Mouse (Mus musculus) forebrain, embryonic 11.5 days (tissue): Measurements from ENCODE around the gene Erg28. TPM values are rescaled to one million over a fixed set of nuclear protein-coding genes. Genes with fewer than 3 reads are reported as not detected.

Source experiments
- ATAC-seq: fragments of 200-750 bp; cut with Nextera tagmentation; replicated peaks from 2 replicates; pipeline ENCODE4 v1.8.0; 2017; ENCODE audit warnings: moderate TSS enrichment; ENCODE audit not compliant: low FRiP score
- DNase-seq: peaks from one replicate; pipeline ENCODE4 v3.0.0-alpha.2; 2017; ENCODE audit warnings: low spot score
- H3K27ac ChIP-seq: fragments of 300-500 bp; sonication (generic); 2 replicates; pipeline ENCODE4 v1.5.1; 2014; ENCODE audit warnings: low read depth, low read length
- H3K27me3 ChIP-seq: fragments of 300-500 bp; sonication (generic); 2 replicates; pipeline ENCODE4 v1.6.1; 2014; ENCODE audit warnings: mild to moderate bottlenecking, low read length, mixed read lengths; ENCODE audit not compliant: control insufficient read depth, insufficient read depth
- H3K36me3 ChIP-seq: fragments of 300-500 bp; sonication (generic); 2 replicates; pipeline ENCODE4 v1.6.1; 2014; ENCODE audit warnings: mild to moderate bottlenecking, low read length, moderate library complexity, mixed read lengths; ENCODE audit not compliant: control insufficient read depth, insufficient read depth
- H3K4me1 ChIP-seq: fragments of 300-500 bp; sonication (generic); replicated peaks from 2 replicates; pipeline ENCODE4 v1.6.1; 2014; ENCODE audit warnings: low read length, mixed read lengths; ENCODE audit not compliant: control insufficient read depth, insufficient read depth
- H3K4me2 ChIP-seq: fragments of 300-500 bp; sonication (generic); 2 replicates; pipeline ENCODE4 v1.6.1; 2014; ENCODE audit warnings: low read depth, mild to moderate bottlenecking, low read length, moderate library complexity, mixed read lengths; ENCODE audit not compliant: severe bottlenecking
- H3K4me3 ChIP-seq: fragments of 300-500 bp; sonication (generic); 2 replicates; pipeline ENCODE4 v1.5.1; 2014; ENCODE audit warnings: low read depth, low read length
- H3K9ac ChIP-seq: fragments of 300-500 bp; sonication (generic); 2 replicates; pipeline ENCODE4 v1.6.1; 2014; ENCODE audit warnings: low read length
- H3K9me3 ChIP-seq: fragments of 300-500 bp; sonication (generic); 2 replicates; pipeline ENCODE4 v1.6.1; 2016; ENCODE audit warnings: low read length, mixed read lengths; ENCODE audit not compliant: control insufficient read depth
- WGBS: fragments of 180-500 bp; shearing (Covaris S2); extraction: QIAGEN DNeasy Blood & Tissue Kit; methylation state at CpG from one replicate; pipeline ENCODE4 v1.1.7; 2014; 5-methylcytosine and 5-hydroxymethylcytosine counted together
- polyA plus RNA-seq: library from polyadenylated mRNA; unstranded; fragments of >200 nt; fragmentation: Nextera tagmentation; extraction: Ambion mirVana; gene quantifications from 2 replicates; pipeline ENCODE4 v1.2.1, GENCODE M21; 2014

The Erg28 gene
- polyA plus RNA-seq: 101 and 107 TPM in 2 replicates

DNA sequence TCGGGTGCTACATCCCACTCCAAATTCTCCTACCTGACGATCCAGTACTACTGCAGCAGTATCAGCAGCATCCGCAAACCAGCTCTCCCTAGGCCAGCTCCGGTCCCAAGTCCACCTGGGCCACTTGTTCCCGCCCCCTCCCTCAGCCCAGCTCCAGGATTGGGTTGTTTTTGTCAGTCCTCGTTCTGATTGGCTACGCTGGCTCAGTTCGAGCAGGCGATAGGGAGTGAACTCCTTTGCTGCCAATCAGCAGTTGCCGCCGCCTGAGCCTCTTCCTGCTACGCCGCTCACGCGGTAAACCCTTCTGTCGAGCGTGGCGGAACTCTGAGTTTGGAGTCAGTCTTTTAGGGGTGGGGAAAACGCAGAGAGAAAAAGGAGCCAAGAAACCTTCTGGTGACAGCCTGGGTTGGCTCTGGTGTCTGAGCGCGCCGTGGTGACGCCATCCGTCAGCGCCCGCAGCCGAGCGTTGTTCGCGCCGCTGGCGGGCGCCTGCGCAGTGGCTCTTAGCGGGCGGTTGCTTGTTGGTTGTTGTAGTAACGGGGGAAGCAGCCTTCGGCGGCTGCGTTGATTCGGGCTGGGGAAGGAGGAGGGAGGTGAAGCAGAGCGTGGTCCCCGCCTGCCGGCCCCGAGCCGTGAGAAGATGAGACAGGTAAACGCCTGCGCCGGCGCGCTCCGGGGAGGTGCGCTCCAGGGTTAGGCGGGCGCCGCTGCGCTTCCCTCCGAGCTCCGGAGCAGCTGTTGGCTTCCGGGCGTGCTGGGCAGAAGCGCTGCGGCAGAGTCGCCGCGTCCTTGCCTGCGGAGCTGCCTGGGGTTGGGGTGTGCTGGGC, at the start of gene Erg28, which contains the start of gene Ttll5:
TSS of gene Erg28 (minus strand) at position 113 of the 827 bp plus-strand sequence.
TSS of gene Ttll5 (plus strand) at position 222 of the 827 bp plus-strand sequence.
- under 1% methylated on average over 67 of the region's 67 CpGs for WGBS

GRCm38 (mm10) chr12:85869423-85869822, 45.1 kb upstream of the Erg28 start:
- Histone ChIP-seq H3K27me3 (no peaks in the 10 kb centered on the region), H3K4me2 (no peak overlapping the region), H3K9me3 (no peaks in the 10 kb centered on the region), H3K9ac (no peak overlapping the region), H3K27ac (no peak overlapping the region), H3K4me1 (no peaks in the 10 kb centered on the region), H3K4me3 (no peak overlapping the region), H3K36me3 (no peaks in the 10 kb centered on the region)
- 17% methylated on average over 6 of the region's 6 CpGs for WGBS
- DNase-seq: peak; percentile 54
- ATAC-seq: no peak

More for the DNA sequence above, at the start of gene Erg28, which contains the start of gene Ttll5:
- Histone ChIP-seq H3K9ac (peak within 1 kb of the TSS; percentile 79), H3K27me3 (no peaks in the 10 kb centered on the region), H3K4me1 (0 out of 2 replicates have a peak, but pooled peaks cover 5% of the 10 kb centered on the region), H3K9me3 (no peaks in the 10 kb centered on the region), H3K4me2 (peak within 1 kb of the TSS; percentile 75), H3K36me3 (no peaks in the 10 kb centered on the region; the same call in 1 of the 2 replicates), H3K4me3 (peak within 1 kb of the TSS; percentile 77), H3K27ac (peak within 1 kb of the TSS; percentile 94)
- ATAC-seq: peak; percentile 99
- peak; percentile 97 for DNase-seq

DNA sequence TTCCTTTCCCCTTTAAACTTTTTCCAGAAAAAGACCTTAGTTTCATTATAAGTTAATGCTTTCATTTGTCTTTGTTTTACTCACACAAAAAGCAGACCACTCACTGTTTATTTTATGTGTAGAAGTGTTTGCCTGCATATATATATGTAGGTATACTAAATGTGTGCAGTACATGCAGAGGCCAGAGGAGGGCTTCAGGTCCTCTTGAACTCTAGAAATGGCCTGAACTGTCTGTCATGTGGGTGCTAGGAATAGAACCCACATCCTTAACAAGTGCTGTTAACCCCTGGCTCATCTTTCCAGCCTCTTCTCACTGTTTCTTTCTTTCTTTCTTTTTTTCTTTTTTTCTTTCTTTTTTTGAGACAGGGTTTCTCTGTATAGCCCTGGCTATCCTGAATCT, 42.8 kb upstream of the Erg28 start:
- Histone ChIP-seq H3K4me3 (no peak overlapping the region), H3K27me3 (no peaks in the 10 kb centered on the region), H3K4me1 (no peaks in the 10 kb centered on the region), H3K9me3 (no peaks in the 10 kb centered on the region), H3K4me2 (no peak overlapping the region), H3K27ac (no peak overlapping the region), H3K36me3 (no peaks in the 10 kb centered on the region; the same call in 1 of the 2 replicates), H3K9ac (no peak overlapping the region)
- no peak for ATAC-seq
- no peak for DNase-seq

DNA sequence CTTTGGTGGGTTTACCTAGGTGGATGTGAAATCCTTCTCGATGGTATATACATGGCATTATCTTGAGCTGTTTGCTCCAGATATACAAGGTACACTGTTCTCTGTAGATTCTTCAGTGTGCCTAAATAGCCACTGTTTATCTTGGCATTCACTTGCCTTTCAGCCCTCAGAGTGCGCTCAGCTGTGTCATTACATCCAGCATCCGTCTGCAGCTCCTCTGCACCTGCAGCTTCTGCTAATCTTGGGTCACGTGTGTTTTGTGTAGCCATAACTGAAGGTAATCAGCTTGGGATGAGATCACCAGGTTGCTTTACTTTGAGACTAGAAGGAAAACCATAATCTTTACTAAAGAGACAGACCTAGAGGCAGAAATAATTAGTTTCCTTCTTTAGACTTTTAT, 42.3 kb upstream of the Erg28 start:
- WGBS: 72% methylated on average over 4 of the region's 4 CpGs
- Histone ChIP-seq H3K9ac (no peak overlapping the region), H3K27me3 (no peaks in the 10 kb centered on the region), H3K9me3 (no peaks in the 10 kb centered on the region), H3K27ac (no peak overlapping the region), H3K36me3 (no peaks in the 10 kb centered on the region; the same call in 1 of the 2 replicates), H3K4me2 (no peak overlapping the region), H3K4me1 (no peaks in the 10 kb centered on the region), H3K4me3 (no peak overlapping the region)
- DNase-seq: no peak
- no peak for ATAC-seq

DNA sequence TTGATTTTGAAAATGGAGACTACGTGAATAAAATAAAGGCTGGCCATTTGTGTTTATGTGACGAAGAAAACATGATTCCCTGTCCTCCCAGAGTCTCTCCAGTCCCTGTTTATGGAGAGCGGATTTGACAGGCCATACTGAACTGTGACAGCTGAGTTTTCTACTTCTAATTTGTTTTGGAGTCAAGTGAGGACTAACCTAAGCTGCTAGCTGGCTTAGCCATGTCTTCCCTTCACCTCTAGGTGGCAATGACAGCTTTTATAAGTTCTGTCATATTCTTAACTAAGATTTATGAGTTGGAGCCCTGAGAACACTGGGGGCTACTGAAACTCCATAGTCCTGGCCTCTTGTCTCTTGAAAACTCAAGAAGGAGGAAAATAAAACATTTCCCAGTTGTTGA, 41.2 kb upstream of the Erg28 start:
- no peak overlapping the region for H3K9ac ChIP-seq
- ATAC-seq: no peak
- H3K27me3 ChIP-seq: no peaks in the 10 kb centered on the region
- no peaks in the 10 kb centered on the region for H3K4me1 ChIP-seq
- WGBS: 88% methylated on average over 3 of the region's 3 CpGs
- no peaks in the 10 kb centered on the region for H3K9me3 ChIP-seq
- no peak overlapping the region for H3K27ac ChIP-seq
- no peak overlapping the region for H3K4me3 ChIP-seq
- H3K36me3 ChIP-seq: no peaks in the 10 kb centered on the region; the same call in 1 of the 2 replicates
- H3K4me2 ChIP-seq: no peak overlapping the region
- DNase-seq: no peak

- H3K27ac ChIP-seq: no peak overlapping the region
- H3K9me3 ChIP-seq: no peaks in the 10 kb centered on the region
- H3K4me1 ChIP-seq: no peaks in the 10 kb centered on the region
- H3K4me3 ChIP-seq: no peak overlapping the region
- DNase-seq (no peak), ATAC-seq (no peak)
- no peaks in the 10 kb centered on the region for H3K27me3 ChIP-seq
- H3K9ac ChIP-seq: no peak overlapping the region
- WGBS: 53% methylated on average over 2 of the region's 2 CpGs
- no peaks in the 10 kb centered on the region; the same call in 1 of the 2 replicates for H3K36me3 ChIP-seq
- no peak overlapping the region for H3K4me2 ChIP-seq
Observed at GRCm38 (mm10) chr12:85862514-85862913, 38.2 kb upstream of the Erg28 start.

- ATAC-seq: no peak
- H3K36me3 ChIP-seq: no peaks in the 10 kb centered on the region; the same call in 1 of the 2 replicates
- DNase-seq: no peak
- no peak overlapping the region for H3K4me2 ChIP-seq
- H3K27me3 ChIP-seq: no peaks in the 10 kb centered on the region
- H3K27ac ChIP-seq: no peak overlapping the region
- no peak overlapping the region for H3K4me3 ChIP-seq
- H3K4me1 ChIP-seq: no peaks in the 10 kb centered on the region
- no peak overlapping the region for H3K9ac ChIP-seq
- 52% methylated on average over 3 of the region's 3 CpGs for WGBS
- H3K9me3 ChIP-seq: no peaks in the 10 kb centered on the region
Observed at GRCm38 (mm10) chr12:85859511-85860189, 35.3 kb upstream of the Erg28 start.

DNA sequence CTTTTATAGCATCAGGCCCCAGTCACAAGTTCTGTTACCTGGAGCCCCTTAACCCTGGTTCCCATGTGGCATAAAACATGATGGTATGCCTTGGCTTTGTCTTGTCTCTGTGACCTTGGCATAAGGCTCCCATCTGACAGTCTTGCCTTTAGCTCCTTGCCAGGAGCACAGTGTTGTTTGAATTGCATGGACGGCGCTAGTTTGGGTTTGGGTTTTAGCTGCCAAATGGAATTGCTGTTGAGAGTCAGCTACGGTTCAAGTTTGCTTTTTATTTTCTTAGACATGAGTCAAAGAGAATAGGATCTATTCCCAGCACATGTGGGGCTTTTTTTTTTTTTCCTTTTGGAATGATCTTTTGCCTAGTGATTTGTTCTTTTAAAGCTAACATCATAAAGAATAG, 34.8 kb upstream of the Erg28 start:
- no peaks in the 10 kb centered on the region; the same call in 1 of the 2 replicates for H3K36me3 ChIP-seq
- H3K9ac ChIP-seq: no peak overlapping the region
- no peak for ATAC-seq
- no peaks in the 10 kb centered on the region for H3K27me3 ChIP-seq
- H3K4me3 ChIP-seq: no peak overlapping the region
- WGBS: 92% methylated on average over 3 of the region's 3 CpGs
- H3K4me2 ChIP-seq: no peak overlapping the region
- no peaks in the 10 kb centered on the region for H3K9me3 ChIP-seq
- no peak for DNase-seq
- no peak overlapping the region for H3K27ac ChIP-seq
- no peaks in the 10 kb centered on the region for H3K4me1 ChIP-seq
